ENCODE assay signal across 8 mouse cellular contexts in the genomic region with DNA sequence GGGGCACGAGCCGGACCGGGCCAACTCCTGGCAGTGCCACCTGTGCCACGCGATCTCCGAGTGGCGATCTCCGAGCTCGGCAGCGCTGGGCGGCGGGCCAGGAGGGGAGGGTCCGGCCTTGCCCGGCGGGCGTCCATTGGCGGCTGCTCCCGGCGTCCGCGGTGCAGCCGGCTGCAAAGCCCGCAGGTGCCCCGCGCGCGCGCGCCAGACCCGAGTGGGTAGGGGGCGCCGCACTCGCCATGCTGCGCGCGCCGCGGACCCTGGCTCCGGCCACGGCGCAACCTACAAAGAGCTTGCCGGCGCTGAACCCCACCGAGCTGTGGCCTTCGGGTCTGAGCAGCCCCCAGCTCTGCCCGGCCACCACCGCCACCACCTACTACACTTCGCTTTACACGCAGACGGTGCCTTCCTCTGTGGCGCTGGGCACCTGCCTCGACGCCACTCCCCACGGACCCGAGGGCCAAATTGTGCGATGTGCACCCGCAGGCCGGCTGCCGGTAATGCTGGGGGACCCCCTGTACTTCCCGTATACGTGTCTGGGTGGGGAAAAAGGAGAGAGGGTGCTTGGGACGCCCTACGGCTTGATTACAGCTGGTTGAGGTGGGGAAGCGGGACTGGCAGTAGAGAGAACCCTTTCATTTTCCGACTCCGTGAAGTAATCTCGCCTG. TPM values are rescaled to one million over a fixed set of nuclear protein-coding genes. Genes with fewer than 3 reads are reported as not detected.
DNase-seq lines count a peak whose midpoint lies in the region; ATAC-seq and TF ChIP-seq lines count a peak whose summit lies in the region.

No protein-coding gene starts in this region.

- TF ChIP-seq CTCF in C2C12 (IDR thresholded peaks at IDR 0.05; ENCODE audit: control insufficient read depth, insufficient read depth, insufficient read length) = no peak
- TF ChIP-seq CTCF in midbrain, postnatal 0 days (IDR thresholded peaks at IDR 0.05) = no peak

- H3K79me2 ChIP-seq in C2C12 (ENCODE audit: control insufficient read depth, insufficient read depth) = peaks cover 47% of the 10 kb centered on the region

- peak overlapping the region; percentile 96 for H3K27ac ChIP-seq in forebrain, embryonic 10.5 days
- H3K27ac ChIP-seq in hindbrain, embryonic 15.5 days (replicated peaks) = peak overlapping the region; percentile 50; the same call in 1 of the 2 replicates
- peak overlapping the region; percentile 87 for H3K27ac ChIP-seq in liver, embryonic 11.5 days (ENCODE audit: low read depth, low read length)
- no peak overlapping the region for H3K27ac ChIP-seq in midbrain, postnatal 0 days (ENCODE audit: low read depth, low read length)

- H3K9me3 ChIP-seq in forebrain, embryonic 10.5 days = no peaks in the 10 kb centered on the region
- no peaks in the 10 kb centered on the region for H3K9me3 ChIP-seq in hindbrain, embryonic 15.5 days
- H3K9me3 ChIP-seq in liver, embryonic 11.5 days (ENCODE audit: control insufficient read depth, low read length) = no peaks in the 10 kb centered on the region
- no peaks in the 10 kb centered on the region for H3K9me3 ChIP-seq in midbrain, postnatal 0 days (ENCODE audit: low read length)

- WGBS in forebrain, embryonic 10.5 days = under 1% methylated on average over 67 of the region's 67 CpGs
- under 1% methylated on average over 56 of the region's 67 CpGs for WGBS in hindbrain, embryonic 15.5 days
- under 1% methylated on average over 55 of the region's 67 CpGs for WGBS in liver, embryonic 11.5 days
- 2% methylated on average over 52 of the region's 67 CpGs for WGBS in midbrain, postnatal 0 days

- peaks cover 63% of the 10 kb centered on the region for H3K4me1 ChIP-seq in forebrain, embryonic 10.5 days
- peaks cover 24% of the 10 kb centered on the region for H3K4me1 ChIP-seq in hindbrain, embryonic 15.5 days (replicated peaks)
- peaks cover 46% of the 10 kb centered on the region for H3K4me1 ChIP-seq in liver, embryonic 11.5 days (replicated peaks; ENCODE audit: control insufficient read depth, insufficient read depth, low read length)
- H3K4me1 ChIP-seq in midbrain, postnatal 0 days (ENCODE audit: insufficient read depth, low read length) = no peaks in the 10 kb centered on the region

- H3K4me3 ChIP-seq in C2C12 (ENCODE audit: insufficient read depth, poor library complexity, severe bottlenecking) = peak overlapping the region; percentile 75
- peak overlapping the region; percentile 93 for H3K4me3 ChIP-seq in forebrain, embryonic 10.5 days
- H3K4me3 ChIP-seq in hindbrain, embryonic 15.5 days = peak overlapping the region; percentile 60
- peak overlapping the region; percentile 75 for H3K4me3 ChIP-seq in liver, embryonic 11.5 days (ENCODE audit: low read depth, low read length)
- peak overlapping the region; percentile 55 for H3K4me3 ChIP-seq in midbrain, postnatal 0 days (ENCODE audit: low read depth, low read length)

- peak overlapping the region; percentile 75 for H3ac ChIP-seq in C2C12 (ENCODE audit: control insufficient read depth, insufficient read length, low read depth)

- H3K27me3 ChIP-seq in C2C12 (ENCODE audit: control insufficient read depth, insufficient read depth, insufficient read length) = no peaks in the 10 kb centered on the region
- no peaks in the 10 kb centered on the region; the same call in 1 of the 2 replicates for H3K27me3 ChIP-seq in forebrain, embryonic 10.5 days (ENCODE audit: poor library complexity, severe bottlenecking)
- H3K27me3 ChIP-seq in hindbrain, embryonic 15.5 days = no peaks in the 10 kb centered on the region
- H3K27me3 ChIP-seq in liver, embryonic 11.5 days (replicated peaks; ENCODE audit: control insufficient read depth, insufficient read depth, low read length) = no peaks in the 10 kb centered on the region
- no peaks in the 10 kb centered on the region for H3K27me3 ChIP-seq in midbrain, postnatal 0 days (ENCODE audit: insufficient read depth, low read length)

- H3K79me3 ChIP-seq in C2C12 (ENCODE audit: low read depth) = peaks cover 28% of the 10 kb centered on the region

- H3K4me2 ChIP-seq in hindbrain, embryonic 15.5 days = peak overlapping the region; percentile 100
- H3K4me2 ChIP-seq in liver, embryonic 11.5 days = peak overlapping the region; percentile 87
- H3K4me2 ChIP-seq in midbrain, postnatal 0 days (ENCODE audit: low read depth, low read length, poor library complexity, severe bottlenecking) = peak overlapping the region; percentile 100

- peak overlapping the region; percentile 30; the same call in 1 of the 2 replicates for H3K9ac ChIP-seq in hindbrain, embryonic 15.5 days
- peak overlapping the region; percentile 93 for H3K9ac ChIP-seq in liver, embryonic 11.5 days (ENCODE audit: low read depth, low read length)
- peak overlapping the region; percentile 29; the same call in 1 of the 2 replicates for H3K9ac ChIP-seq in midbrain, postnatal 0 days (replicated peaks; ENCODE audit: low read length, poor library complexity, severe bottlenecking)

- ATAC-seq in hindbrain, embryonic 15.5 days (ENCODE audit: low FRiP score, low read depth) = 0 out of 2 replicates have a peak, but pooled peaks have one; percentile 32
- ATAC-seq in liver, embryonic 11.5 days (replicated peaks; ENCODE audit: low FRiP score) = peak; percentile 28
- no peak for ATAC-seq in midbrain, postnatal 0 days (ENCODE audit: low FRiP score)

- peaks cover 12% of the 10 kb centered on the region for H3K36me3 ChIP-seq in C2C12 (ENCODE audit: control insufficient read depth, insufficient read depth)
- H3K36me3 ChIP-seq in forebrain, embryonic 10.5 days (replicated peaks) = peaks cover 25% of the 10 kb centered on the region
- H3K36me3 ChIP-seq in hindbrain, embryonic 15.5 days = no peaks in the 10 kb centered on the region
- no peaks in the 10 kb centered on the region; the same call in 1 of the 2 replicates for H3K36me3 ChIP-seq in liver, embryonic 11.5 days (ENCODE audit: control insufficient read depth, insufficient read depth, low read length)
- H3K36me3 ChIP-seq in midbrain, postnatal 0 days (ENCODE audit: insufficient read depth, low read length) = no peaks in the 10 kb centered on the region

- DNase-seq in Muller cell, postnatal 12 days (ENCODE audit: inconsistent ontology term) = peak; percentile 86
- peak; percentile 60 for DNase-seq in forebrain, embryonic 10.5 days (ENCODE audit: extremely low spot score, low spot score)
- peak; percentile 68 for DNase-seq in liver, embryonic 11.5 days (ENCODE audit: low spot score)
- DNase-seq in midbrain, postnatal 0 days (ENCODE audit: low spot score) = peak; percentile 60
- DNase-seq in thymus, postnatal 10 days (ENCODE audit: low spot score in 2 of 2) = peak; percentile 46 to 57
- DNase-seq in layer of hippocampus, postnatal 36 days = no peak

TF ChIP-seq in C2C12, 6 proteins besides CTCF, POLR2A, EP300 and RAD21:
- no peak for TF ChIP-seq MAX (IDR thresholded peaks at IDR 0.05)
- TF ChIP-seq USF1 (IDR thresholded peaks at IDR 0.05; ENCODE audit: low read depth) = no peak
- no peak for TF ChIP-seq MYOG (IDR thresholded peaks at IDR 0.05; ENCODE audit: control insufficient read depth, extremely low read depth, insufficient read length)
- TF ChIP-seq FOSL1 (IDR thresholded peaks at IDR 0.05; ENCODE audit: insufficient read depth, low read length, poor library complexity, severe bottlenecking) = no peak
- TF ChIP-seq MYOD1 (IDR thresholded peaks at IDR 0.05; ENCODE audit: control insufficient read depth, insufficient read length, low read depth) = peak; percentile 29

RNA-seq across cellular contexts. Expression of a gene that starts 0.5 kb away (rescaled TPM):
- 11.5 TPM for polyA plus RNA-seq in C2C12 (2012; fragmentation: generic; extraction: Trizol)
- 10.3 and 11.4 TPM in 2 replicates for polyA plus RNA-seq in forebrain, embryonic 10.5 days (2016; fragmentation: Nextera tagmentation; extraction: Ambion mirVana)
- polyA plus RNA-seq in hindbrain, embryonic 15.5 days (2015; fragmentation: Nextera tagmentation; extraction: Ambion mirVana) = 2.8 and 3.6 TPM in 2 replicates
- polyA plus RNA-seq in liver, embryonic 11.5 days (2014; fragmentation: Nextera tagmentation; extraction: Ambion mirVana) = 9.0 and 9.2 TPM in 2 replicates
- total RNA-seq in midbrain, postnatal 0 days (2014; rRNA removed) = 1.1 and 2.0 TPM in 2 replicates
- 0.46 and 0.50 TPM in 2 replicates for polyA plus RNA-seq in midbrain, postnatal 0 days (2015; fragmentation: Nextera tagmentation; extraction: Ambion mirVana)
- under 1 TPM; 0.63 to 0.72 TPM for total RNA-seq in layer of hippocampus, postnatal 36 days (2021)

RNA-seq across cellular contexts. Expression of a gene that starts 29.4 kb away (rescaled TPM):
- 780 TPM for polyA plus RNA-seq in C2C12 (2012; fragmentation: generic; extraction: Trizol)
- 488 and 529 TPM in 2 replicates for polyA plus RNA-seq in forebrain, embryonic 10.5 days (2016; fragmentation: Nextera tagmentation; extraction: Ambion mirVana)
- polyA plus RNA-seq in hindbrain, embryonic 15.5 days (2015; fragmentation: Nextera tagmentation; extraction: Ambion mirVana) = 208 TPM in 2 replicates
- 191 and 200 TPM in 2 replicates for polyA plus RNA-seq in liver, embryonic 11.5 days (2014; fragmentation: Nextera tagmentation; extraction: Ambion mirVana)
- total RNA-seq in midbrain, postnatal 0 days (2014; rRNA removed) = 121 and 208 TPM in 2 replicates
- 148 and 156 TPM in 2 replicates for polyA plus RNA-seq in midbrain, postnatal 0 days (2015; fragmentation: Nextera tagmentation; extraction: Ambion mirVana)
- total RNA-seq in layer of hippocampus, postnatal 36 days (2021) = 10 to 100 TPM; 35.4 to 42.4 TPM

RNA-seq across cellular contexts. Expression of a gene that starts 33.5 kb away (rescaled TPM):
- polyA plus RNA-seq in C2C12 (2012; fragmentation: generic; extraction: Trizol) = 3.8 TPM
- polyA plus RNA-seq in forebrain, embryonic 10.5 days (2016; fragmentation: Nextera tagmentation; extraction: Ambion mirVana) = 4.7 and 5.2 TPM in 2 replicates
- 5.8 and 6.5 TPM in 2 replicates for polyA plus RNA-seq in hindbrain, embryonic 15.5 days (2015; fragmentation: Nextera tagmentation; extraction: Ambion mirVana)
- polyA plus RNA-seq in liver, embryonic 11.5 days (2014; fragmentation: Nextera tagmentation; extraction: Ambion mirVana) = 1.8 and 2.9 TPM in 2 replicates
- 5.9 and 7.6 TPM in 2 replicates for total RNA-seq in midbrain, postnatal 0 days (2014; rRNA removed)
- polyA plus RNA-seq in midbrain, postnatal 0 days (2015; fragmentation: Nextera tagmentation; extraction: Ambion mirVana) = 3.7 and 4.1 TPM in 2 replicates
- total RNA-seq in layer of hippocampus, postnatal 36 days (2021) = 1 to 10 TPM; 3.1 to 3.2 TPM

Comparison
In these comparisons a context has a peak if more than half of its experiments do, and no peak if none do; other contexts are left out.
1. DNase-seq: peak in Muller cell, postnatal 12 days (single experiment), forebrain, embryonic 10.5 days (single experiment), liver, embryonic 11.5 days (single experiment), midbrain, postnatal 0 days (single experiment) and thymus, postnatal 10 days (2 of 2); none in layer of hippocampus, postnatal 36 days (0 of 2).
2. H3K9ac ChIP-seq: peak in every context shown above with its lines; median percentile 93 in liver, embryonic 11.5 days; 30 in hindbrain, embryonic 15.5 days; 29 in midbrain, postnatal 0 days.
3. Peak in every context shown above with its lines, with median percentiles within 50 percentile points of each other: H3K4me3 ChIP-seq and H3K4me2 ChIP-seq.